ENCODE assay signal across 8 mouse cellular contexts in genomic region chr11:26200970-26201777, GRCm38 (mm10). TPM values are rescaled to one million over a fixed set of nuclear protein-coding genes. Genes with fewer than 3 reads are reported as not detected.
A peak's percentile ranks its signal among the peaks of the same experiment; 100 is the strongest.
DNase-seq lines count a peak whose midpoint lies in the region; ATAC-seq and TF ChIP-seq lines count a peak whose summit lies in the region.

No protein-coding gene starts in this region.

- H3K27me3 ChIP-seq in ES-Bruce4 (ENCODE audit: control insufficient read depth, insufficient read depth, low read length, poor library complexity, severe bottlenecking): no peaks in the 10 kb centered on the region
- no peaks in the 10 kb centered on the region for H3K27me3 ChIP-seq in heart, embryonic 16.5 days (ENCODE audit: control insufficient read depth, insufficient read depth, low read length)

- TF ChIP-seq CTCF in ES-Bruce4 (IDR thresholded peaks at IDR 0.05; ENCODE audit: low read depth, low read length): peak; percentile 84

- H3K4me3 ChIP-seq in ES-Bruce4 (ENCODE audit: low read depth, low read length): no peak overlapping the region
- H3K4me3 ChIP-seq in heart, embryonic 16.5 days (ENCODE audit: low read length): no peak overlapping the region

- no peak for TF ChIP-seq POLR2A in ES-Bruce4 (IDR thresholded peaks at IDR 0.05; ENCODE audit: insufficient read depth, low read length)

- no peaks in the 10 kb centered on the region for H3K4me1 ChIP-seq in ES-Bruce4 (ENCODE audit: control insufficient read depth, insufficient read depth, low read length)
- no peaks in the 10 kb centered on the region for H3K4me1 ChIP-seq in heart, embryonic 16.5 days (ENCODE audit: control insufficient read depth, insufficient read depth, low read length)

- ATAC-seq in heart, embryonic 16.5 days (replicated peaks; ENCODE audit: extremely low read depth, insufficient read depth, low FRiP score): 0 out of 2 replicates have a peak, but pooled peaks have one; percentile 63
- ATAC-seq in inflammation-experienced regulatory T-cells, adult 6 months: no peak

- DNase-seq in adrenal gland, adult (ENCODE audit: inconsistent age in 2 of 2, low spot score in 1 of 2): peak; percentile 45 to 81
- peak; percentile 64 for DNase-seq in embryo, embryonic 10.5 days (ENCODE audit: low spot score)
- DNase-seq in kidney, postnatal 14 days: peak; percentile 54
- peak; percentile 71 for DNase-seq in lung, postnatal 10 days
- peak; percentile 20 for DNase-seq in retina, postnatal 7 days (ENCODE audit: low read depth, low spot score)

- no peaks in the 10 kb centered on the region for H3K9me3 ChIP-seq in ES-Bruce4 (replicated peaks; ENCODE audit: control insufficient read depth, insufficient read depth, low read length, poor library complexity, severe bottlenecking)
- no peaks in the 10 kb centered on the region for H3K9me3 ChIP-seq in heart, embryonic 16.5 days (replicated peaks; ENCODE audit: control insufficient read depth, low read length)

- WGBS in heart, embryonic 16.5 days: 48% methylated on average over 4 of the region's 4 CpGs

- no peaks in the 10 kb centered on the region for H3K36me3 ChIP-seq in ES-Bruce4 (ENCODE audit: control insufficient read depth, insufficient read depth, low read length, poor library complexity, severe bottlenecking)
- H3K36me3 ChIP-seq in heart, embryonic 16.5 days (ENCODE audit: control insufficient read depth, insufficient read depth): no peaks in the 10 kb centered on the region

- H3K27ac ChIP-seq in ES-Bruce4 (ENCODE audit: insufficient read depth, low read length): no peak overlapping the region
- H3K27ac ChIP-seq in heart, embryonic 16.5 days (ENCODE audit: low read length): no peak overlapping the region

- TF ChIP-seq EP300 in ES-Bruce4 (IDR thresholded peaks at IDR 0.05; ENCODE audit: insufficient read depth, low read depth, low read length): no peak

- no peak overlapping the region for H3K4me2 ChIP-seq in heart, embryonic 16.5 days (ENCODE audit: low read depth, low read length)

- H3K9ac ChIP-seq in ES-Bruce4 (ENCODE audit: low read depth, poor library complexity, severe bottlenecking): no peak overlapping the region
- H3K9ac ChIP-seq in heart, embryonic 16.5 days (ENCODE audit: low read length): no peak overlapping the region

RNA-seq across cellular contexts. Expression of gene 5730522E02Rik, which starts 9.4 kb away (rescaled TPM):
- not detected in 2 replicates for polyA plus RNA-seq in ES-Bruce4 (2011; ENCODE audit: insufficient read depth, insufficient read length, low read depth, missing spikeins)
- polyA plus RNA-seq in heart, embryonic 16.5 days (2015; fragmentation: Nextera tagmentation; extraction: Ambion mirVana): 0.84 and 1.1 TPM in 2 replicates
- polyA plus RNA-seq in inflammation-experienced regulatory T-cells, adult 6 months (2017; shearing (Covaris generic)): not detected

Comparison
In these comparisons a context has a peak if more than half of its experiments do, and no peak if none do; other contexts are left out.
1. DNase-seq: peak in every context shown above with its lines; median percentile 71 in lung, postnatal 10 days; 64 in embryo, embryonic 10.5 days; 63 in adrenal gland, adult; 54 in kidney, postnatal 14 days; 20 in retina, postnatal 7 days.